Mouse (Mus musculus): ENCODE measurements around the gene Golga4. TPM values are rescaled to one million over a fixed set of nuclear protein-coding genes. Genes with fewer than 3 reads are reported as not detected.

Golga4 gene
- polyA plus RNA-seq, 1 experiment from 2014 or later, result 41.5 TPM

DNA sequence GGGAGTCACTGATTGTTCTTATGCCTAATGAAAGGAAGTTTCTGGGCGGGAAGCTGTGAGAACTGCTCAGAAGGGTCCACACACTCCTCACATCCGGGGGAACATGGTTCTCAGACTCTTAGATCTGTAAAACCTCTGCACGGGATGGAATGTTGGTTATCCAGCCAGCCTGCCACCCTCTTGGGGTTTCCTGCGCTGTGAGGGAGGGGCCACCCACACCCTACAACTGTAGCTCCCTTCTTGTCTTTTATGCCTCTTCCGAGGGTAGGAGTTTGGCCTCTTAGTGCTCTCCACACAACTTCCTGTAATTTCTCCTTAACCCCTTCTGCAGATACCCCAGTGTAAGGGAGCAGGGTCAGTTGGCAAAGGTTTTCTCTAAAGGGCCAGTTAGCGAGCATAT lies 76.7 kb downstream of the Golga4 start:
- Histone ChIP-seq H3K27ac (ENCODE audit: low read length) (no peak overlapping the region), H3K9me3 (replicated peaks; ENCODE audit: control insufficient read depth, low read length, poor library complexity, severe bottlenecking) (no peaks in the 10 kb centered on the region), H3K4me3 (ENCODE audit: low read depth, low read length) (no peak overlapping the region), H3K36me3 (ENCODE audit: control insufficient read depth, insufficient read depth, low read length) (peaks cover 4% of the 10 kb centered on the region), H3K27me3 (ENCODE audit: control insufficient read depth, insufficient read depth, low read depth, low read length) (no peaks in the 10 kb centered on the region), H3K4me2 (ENCODE audit: low read length) (no peak overlapping the region), H3K4me1 (ENCODE audit: control insufficient read depth, insufficient read depth, low read length) (no peaks in the 10 kb centered on the region), H3K9ac (ENCODE audit: low read depth, low read length) (no peak overlapping the region)
- WGBS, result 86% methylated on average over 6 of the region's 6 CpGs
- no peak for ATAC-seq

DNA sequence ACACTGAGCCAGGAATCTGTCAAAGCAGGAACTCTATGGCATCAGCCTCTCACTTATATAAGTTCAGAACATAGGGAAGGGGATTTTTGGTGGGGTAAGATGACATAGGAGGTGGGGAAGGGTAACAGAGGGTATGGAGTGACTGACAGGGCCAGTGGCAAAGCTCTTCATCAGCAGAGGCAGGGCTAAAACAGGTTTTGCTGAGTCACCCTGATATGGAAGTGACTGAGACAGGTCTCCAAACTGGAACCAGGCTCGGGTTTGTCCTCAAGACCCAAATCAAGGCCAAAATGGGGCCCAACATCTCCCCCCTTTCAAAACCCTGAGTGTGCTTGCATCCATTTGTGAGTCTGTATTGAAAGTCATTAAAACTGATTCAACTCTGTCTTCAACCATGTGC lies 78.8 kb downstream of the Golga4 start:
- no peak overlapping the region for H3K4me2 ChIP-seq (ENCODE audit: low read length)
- no peaks in the 10 kb centered on the region for H3K27me3 ChIP-seq (ENCODE audit: control insufficient read depth, insufficient read depth, low read depth, low read length)
- H3K4me1 ChIP-seq (ENCODE audit: control insufficient read depth, insufficient read depth, low read length), result no peaks in the 10 kb centered on the region
- no peak overlapping the region for H3K4me3 ChIP-seq (ENCODE audit: low read depth, low read length)
- no peak for ATAC-seq
- 100% methylated on average over 1 of the region's 1 CpGs for WGBS
- H3K27ac ChIP-seq (ENCODE audit: low read length), result no peak overlapping the region
- peaks cover 2% of the 10 kb centered on the region for H3K36me3 ChIP-seq (ENCODE audit: control insufficient read depth, insufficient read depth, low read length)
- H3K9ac ChIP-seq (ENCODE audit: low read depth, low read length), result no peak overlapping the region
- H3K9me3 ChIP-seq (replicated peaks; ENCODE audit: control insufficient read depth, low read length, poor library complexity, severe bottlenecking), result no peaks in the 10 kb centered on the region

DNA sequence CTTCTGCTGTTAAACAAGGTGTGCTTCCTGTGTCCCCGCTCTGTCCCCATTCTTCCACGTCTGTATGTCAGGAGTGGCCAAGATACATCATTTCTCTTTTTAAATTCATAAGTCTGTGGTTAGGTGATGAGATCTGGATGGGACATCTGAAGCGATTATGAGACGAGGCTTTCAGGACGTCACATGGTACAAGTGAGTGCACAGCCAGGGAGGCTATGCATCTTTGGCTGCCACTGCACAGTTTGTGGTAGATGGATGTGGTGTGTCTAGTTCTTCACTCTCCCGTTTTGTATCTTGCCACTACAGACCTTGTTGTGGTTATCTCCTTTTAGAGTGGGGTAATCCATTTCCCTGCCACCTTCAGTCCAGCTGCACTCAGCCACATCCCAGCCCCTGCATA lies 79.9 kb downstream of the Golga4 start:
- ATAC-seq, result no peak
- H3K4me2 ChIP-seq (ENCODE audit: low read length), result no peak overlapping the region
- H3K4me1 ChIP-seq (ENCODE audit: control insufficient read depth, insufficient read depth, low read length), result peaks cover 4% of the 10 kb centered on the region; the same call in 1 of the 2 replicates
- H3K27me3 ChIP-seq (ENCODE audit: control insufficient read depth, insufficient read depth, low read depth, low read length), result no peaks in the 10 kb centered on the region
- no peak overlapping the region for H3K27ac ChIP-seq (ENCODE audit: low read length)
- no peaks in the 10 kb centered on the region for H3K9me3 ChIP-seq (replicated peaks; ENCODE audit: control insufficient read depth, low read length, poor library complexity, severe bottlenecking)
- H3K4me3 ChIP-seq (ENCODE audit: low read depth, low read length), result no peak overlapping the region
- H3K9ac ChIP-seq (ENCODE audit: low read depth, low read length), result no peak overlapping the region
- 88% methylated on average over 6 of the region's 6 CpGs for whole genome bisulfite sequencing
- H3K36me3 ChIP-seq (ENCODE audit: control insufficient read depth, insufficient read depth, low read length), result peaks cover 2% of the 10 kb centered on the region

DNA sequence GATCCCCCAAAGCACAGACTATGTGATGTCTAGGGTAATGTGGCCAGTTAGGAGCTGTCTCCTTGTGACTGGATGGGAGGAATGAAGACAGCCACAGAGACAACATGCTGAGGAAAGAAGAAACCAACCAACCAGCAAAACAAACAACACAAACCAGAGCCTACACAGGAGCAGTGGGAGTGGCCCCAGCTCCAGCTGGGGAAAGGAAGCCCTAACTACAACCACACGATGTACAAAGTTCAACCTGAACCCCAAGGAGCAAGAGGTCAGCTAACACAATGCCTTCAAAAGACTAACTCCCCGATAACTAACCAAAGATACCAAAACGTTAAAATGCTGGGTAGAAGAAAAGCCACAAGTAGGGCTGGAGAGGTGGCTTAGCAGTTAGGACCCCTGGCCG lies 81.0 kb downstream of the Golga4 start:
- Histone ChIP-seq H3K4me1 (ENCODE audit: control insufficient read depth, insufficient read depth, low read length) (peaks cover 4% of the 10 kb centered on the region; the same call in 1 of the 2 replicates), H3K9ac (ENCODE audit: low read depth, low read length) (no peak overlapping the region), H3K4me2 (ENCODE audit: low read length) (no peak overlapping the region), H3K27me3 (ENCODE audit: control insufficient read depth, insufficient read depth, low read depth, low read length) (no peaks in the 10 kb centered on the region), H3K9me3 (replicated peaks; ENCODE audit: control insufficient read depth, low read length, poor library complexity, severe bottlenecking) (no peaks in the 10 kb centered on the region), H3K27ac (ENCODE audit: low read length) (no peak overlapping the region), H3K36me3 (ENCODE audit: control insufficient read depth, insufficient read depth, low read length) (peaks cover 2% of the 10 kb centered on the region), H3K4me3 (ENCODE audit: low read depth, low read length) (no peak overlapping the region)
- WGBS, result 77% methylated on average over 4 of the region's 4 CpGs
- ATAC-seq, result no peak

DNA sequence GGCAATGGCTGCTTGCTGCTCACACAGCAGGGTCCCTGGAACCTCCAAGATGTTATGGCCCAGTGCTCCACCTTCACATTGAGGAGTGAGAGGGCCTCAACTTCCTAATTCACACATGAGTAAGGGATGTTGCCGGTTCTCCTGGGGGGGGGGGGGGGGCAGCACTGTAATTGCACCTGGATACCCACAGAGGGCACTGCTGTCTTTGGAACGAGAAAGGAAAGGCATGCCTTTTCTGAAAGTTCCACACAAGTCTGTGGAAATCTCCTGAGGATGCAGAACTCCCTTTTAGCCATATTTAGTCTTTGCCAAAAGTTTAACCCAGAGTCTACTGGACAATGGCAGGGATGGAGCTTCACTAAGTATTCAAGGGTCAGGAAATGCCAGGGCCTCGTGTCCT lies 83.2 kb downstream of the Golga4 start:
- 33% methylated on average over 3 of the region's 3 CpGs for WGBS

DNA sequence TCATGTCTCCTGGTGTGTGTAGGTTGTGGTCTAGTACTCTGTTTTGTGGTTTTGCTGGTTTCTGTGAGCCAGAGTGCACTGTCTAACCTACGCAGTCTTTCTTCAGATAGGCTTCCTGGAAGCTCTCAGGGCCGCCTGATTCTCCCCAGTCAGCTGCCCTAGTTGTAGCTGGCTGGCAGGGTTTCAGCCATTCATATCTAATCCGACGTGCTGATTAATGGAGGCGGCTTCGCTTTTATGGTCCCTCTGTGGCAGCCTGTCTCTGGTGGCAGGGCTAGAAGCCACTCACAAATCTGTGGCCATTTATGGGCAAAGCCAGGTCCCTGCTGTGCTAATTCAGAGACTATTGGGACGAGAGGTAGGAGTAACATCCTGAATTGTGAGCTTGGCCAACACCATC lies 84.2 kb downstream of the Golga4 start:
- no peaks in the 10 kb centered on the region; the same call in 1 of the 2 replicates for H3K36me3 ChIP-seq (ENCODE audit: control insufficient read depth, insufficient read depth, low read length)
- H3K4me1 ChIP-seq (ENCODE audit: control insufficient read depth, insufficient read depth, low read length), result peaks cover 4% of the 10 kb centered on the region; the same call in 1 of the 2 replicates
- H3K27me3 ChIP-seq (ENCODE audit: control insufficient read depth, insufficient read depth, low read depth, low read length), result no peaks in the 10 kb centered on the region
- no peak overlapping the region for H3K4me3 ChIP-seq (ENCODE audit: low read depth, low read length)
- WGBS, result 25% methylated on average over 7 of the region's 7 CpGs
- H3K4me2 ChIP-seq (ENCODE audit: low read length), result no peak overlapping the region
- no peaks in the 10 kb centered on the region for H3K9me3 ChIP-seq (replicated peaks; ENCODE audit: control insufficient read depth, low read length, poor library complexity, severe bottlenecking)
- no peak for ATAC-seq
- H3K27ac ChIP-seq (ENCODE audit: low read length), result no peak overlapping the region
- no peak overlapping the region for H3K9ac ChIP-seq (ENCODE audit: low read depth, low read length)

More for the DNA sequence above, 83.2 kb downstream of the Golga4 start:
- H3K27ac ChIP-seq (ENCODE audit: low read length), result no peak overlapping the region
- ATAC-seq, result no peak
- H3K9me3 ChIP-seq (replicated peaks; ENCODE audit: control insufficient read depth, low read length, poor library complexity, severe bottlenecking), result no peaks in the 10 kb centered on the region
- H3K9ac ChIP-seq (ENCODE audit: low read depth, low read length), result no peak overlapping the region
- H3K4me1 ChIP-seq (ENCODE audit: control insufficient read depth, insufficient read depth, low read length), result peaks cover 4% of the 10 kb centered on the region; the same call in 1 of the 2 replicates
- H3K27me3 ChIP-seq (ENCODE audit: control insufficient read depth, insufficient read depth, low read depth, low read length), result no peaks in the 10 kb centered on the region
- H3K4me3 ChIP-seq (ENCODE audit: low read depth, low read length), result no peak overlapping the region
- H3K4me2 ChIP-seq (ENCODE audit: low read length), result no peak overlapping the region
- H3K36me3 ChIP-seq (ENCODE audit: control insufficient read depth, insufficient read depth, low read length), result no peaks in the 10 kb centered on the region; the same call in 1 of the 2 replicates

DNA sequence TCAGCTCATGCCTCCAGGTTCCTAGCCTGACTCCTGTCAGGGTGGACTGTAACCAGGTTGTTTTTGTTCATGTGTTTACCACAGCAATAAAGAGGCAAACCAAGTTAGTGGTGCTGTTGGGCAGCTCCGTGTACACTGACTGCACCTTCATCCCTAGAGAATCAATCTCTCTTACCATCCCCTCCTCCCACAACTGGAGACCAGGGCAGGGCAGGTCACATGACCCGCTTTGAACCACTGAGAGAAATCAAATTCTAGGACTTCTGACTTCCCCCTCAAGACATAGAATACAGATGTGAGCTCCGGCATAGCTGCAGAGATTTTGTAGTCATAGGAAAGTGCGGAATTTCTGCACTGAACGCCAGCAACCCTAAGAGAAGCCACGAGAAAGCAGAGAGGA lies 85.6 kb downstream of the Golga4 start:
- Histone ChIP-seq H3K27me3 (ENCODE audit: control insufficient read depth, insufficient read depth, low read depth, low read length) (no peaks in the 10 kb centered on the region), H3K4me1 (ENCODE audit: control insufficient read depth, insufficient read depth, low read length) (peaks cover 4% of the 10 kb centered on the region; the same call in 1 of the 2 replicates), H3K4me3 (ENCODE audit: low read depth, low read length) (no peak overlapping the region), H3K9ac (ENCODE audit: low read depth, low read length) (no peak overlapping the region), H3K9me3 (replicated peaks; ENCODE audit: control insufficient read depth, low read length, poor library complexity, severe bottlenecking) (no peaks in the 10 kb centered on the region), H3K4me2 (ENCODE audit: low read length) (no peak overlapping the region), H3K27ac (ENCODE audit: low read length) (no peak overlapping the region), H3K36me3 (ENCODE audit: control insufficient read depth, insufficient read depth, low read length) (no peaks in the 10 kb centered on the region)
- ATAC-seq, result no peak
- WGBS, result 78% methylated on average over 6 of the region's 6 CpGs

DNA sequence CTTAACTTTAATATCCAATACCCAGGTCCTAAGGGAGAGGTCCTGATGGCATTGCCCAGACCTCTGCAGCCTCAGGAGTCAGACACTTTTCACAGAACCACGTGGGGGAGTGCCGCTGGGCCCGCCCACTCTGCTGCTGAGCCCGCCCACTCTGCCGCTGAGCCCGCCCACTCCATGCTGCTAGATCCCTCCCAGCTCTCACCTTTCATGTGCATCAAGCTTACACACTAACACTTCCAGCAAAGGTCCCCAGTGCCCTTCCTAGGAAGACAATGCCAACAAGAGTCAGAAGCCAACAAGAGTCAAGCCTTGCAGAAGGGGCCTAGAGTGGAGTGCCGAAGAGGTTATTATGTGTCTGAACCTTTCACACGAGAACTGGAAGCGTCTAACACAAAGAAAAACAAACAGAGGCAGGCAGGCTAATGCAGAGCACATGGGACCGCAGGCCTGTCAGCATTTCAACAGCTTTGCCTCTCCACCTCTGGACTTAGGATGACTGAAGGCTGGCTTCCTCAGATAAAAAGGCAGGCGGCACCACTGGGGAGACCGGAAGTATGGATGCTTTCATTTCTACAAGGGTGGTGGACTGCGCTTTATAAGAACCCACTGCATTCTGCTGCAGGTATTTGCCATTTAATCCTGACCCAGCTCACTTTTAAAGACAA lies 86.7 kb downstream of the Golga4 start:
- no peak for ATAC-seq
- H3K9ac ChIP-seq (ENCODE audit: low read depth, low read length), result no peak overlapping the region
- H3K4me2 ChIP-seq (ENCODE audit: low read length), result no peak overlapping the region
- no peaks in the 10 kb centered on the region for H3K27me3 ChIP-seq (ENCODE audit: control insufficient read depth, insufficient read depth, low read depth, low read length)
- WGBS, result 43% methylated on average over 13 of the region's 13 CpGs
- peaks cover 4% of the 10 kb centered on the region; the same call in 1 of the 2 replicates for H3K4me1 ChIP-seq (ENCODE audit: control insufficient read depth, insufficient read depth, low read length)
- no peak overlapping the region for H3K4me3 ChIP-seq (ENCODE audit: low read depth, low read length)
- H3K27ac ChIP-seq (ENCODE audit: low read length), result no peak overlapping the region
- no peaks in the 10 kb centered on the region for H3K9me3 ChIP-seq (replicated peaks; ENCODE audit: control insufficient read depth, low read length, poor library complexity, severe bottlenecking)
- no peaks in the 10 kb centered on the region for H3K36me3 ChIP-seq (ENCODE audit: control insufficient read depth, insufficient read depth, low read length)

DNA sequence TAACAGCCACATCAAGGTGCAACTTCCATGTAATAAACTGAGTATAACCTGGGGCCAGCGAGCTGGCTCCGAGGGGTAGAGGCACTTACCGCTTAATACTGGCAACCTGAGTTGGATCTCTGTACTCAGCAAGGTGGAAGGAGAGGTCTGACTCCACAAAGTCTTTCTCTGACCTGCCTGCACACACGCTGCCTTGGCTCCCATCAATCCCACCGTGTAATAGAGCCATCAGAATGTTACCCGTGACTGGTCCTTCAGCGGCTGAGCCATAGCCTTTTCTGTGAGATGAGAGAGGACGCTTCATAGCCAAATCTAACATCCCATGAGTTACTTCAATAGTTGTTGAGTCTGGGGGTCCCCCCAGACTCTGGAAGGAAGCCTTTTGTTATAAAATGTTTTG lies 87.4 kb downstream of the Golga4 start:
- no peak for ATAC-seq
- no peak overlapping the region for H3K4me2 ChIP-seq (ENCODE audit: low read length)
- 83% methylated on average over 8 of the region's 8 CpGs for WGBS

More for the DNA sequence above, 87.4 kb downstream of the Golga4 start:
- Histone ChIP-seq H3K9ac (ENCODE audit: low read depth, low read length) (no peak overlapping the region), H3K27me3 (ENCODE audit: control insufficient read depth, insufficient read depth, low read depth, low read length) (no peaks in the 10 kb centered on the region), H3K9me3 (replicated peaks; ENCODE audit: control insufficient read depth, low read length, poor library complexity, severe bottlenecking) (no peaks in the 10 kb centered on the region), H3K4me1 (ENCODE audit: control insufficient read depth, insufficient read depth, low read length) (peaks cover 4% of the 10 kb centered on the region; the same call in 1 of the 2 replicates), H3K4me3 (ENCODE audit: low read depth, low read length) (no peak overlapping the region), H3K36me3 (ENCODE audit: control insufficient read depth, insufficient read depth, low read length) (no peaks in the 10 kb centered on the region), H3K27ac (ENCODE audit: low read length) (no peak overlapping the region)

Data from midbrain, embryonic 16.5 days (tissue).